Mouse (Mus musculus): ENCODE results near the gene Map1s. TPM values are rescaled to one million over a fixed set of nuclear protein-coding genes. Genes with fewer than 3 reads are reported as not detected.

Gene Map1s
- polyA plus RNA-seq, 1 experiment: 3.3 TPM

DNA sequence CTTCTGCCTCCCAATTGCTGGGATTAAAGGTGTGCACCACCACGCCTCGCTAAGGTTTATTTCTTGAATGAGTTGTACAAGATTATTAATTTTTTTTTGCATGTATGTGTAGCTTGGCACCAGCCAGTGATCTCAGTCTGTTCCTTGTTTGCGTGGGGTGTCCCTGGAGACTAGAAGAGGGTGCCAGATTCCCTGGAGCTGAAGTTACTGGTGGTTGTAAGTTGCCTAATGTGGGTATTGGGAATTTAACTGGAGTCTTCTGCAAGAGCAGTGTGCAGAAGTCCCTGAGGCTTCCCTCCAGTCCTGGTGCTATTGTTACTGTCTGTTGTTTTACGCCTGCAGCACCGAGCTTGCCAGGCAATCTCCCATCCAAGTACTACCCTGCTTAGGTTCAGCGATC, 31.5 kb downstream of the Map1s start:
- Histone ChIP-seq H3K4me1 (ENCODE audit: control insufficient read depth) (no peaks in the 10 kb centered on the region), H3K4me3 (replicated peaks) (no peak overlapping the region), H3K9me3 (ENCODE audit: control insufficient read depth, low read length) (no peaks in the 10 kb centered on the region), H3K36me3 (ENCODE audit: control insufficient read depth) (no peaks in the 10 kb centered on the region), H3K27me3 (ENCODE audit: control insufficient read depth) (peaks cover 12% of the 10 kb centered on the region)
- TF ChIP-seq GATA1 (IDR thresholded peaks at IDR 0.05; ENCODE audit: low read length): no peak
- no peak for TF ChIP-seq TAL1 (IDR thresholded peaks at IDR 0.05; ENCODE audit: low read length)

DNA sequence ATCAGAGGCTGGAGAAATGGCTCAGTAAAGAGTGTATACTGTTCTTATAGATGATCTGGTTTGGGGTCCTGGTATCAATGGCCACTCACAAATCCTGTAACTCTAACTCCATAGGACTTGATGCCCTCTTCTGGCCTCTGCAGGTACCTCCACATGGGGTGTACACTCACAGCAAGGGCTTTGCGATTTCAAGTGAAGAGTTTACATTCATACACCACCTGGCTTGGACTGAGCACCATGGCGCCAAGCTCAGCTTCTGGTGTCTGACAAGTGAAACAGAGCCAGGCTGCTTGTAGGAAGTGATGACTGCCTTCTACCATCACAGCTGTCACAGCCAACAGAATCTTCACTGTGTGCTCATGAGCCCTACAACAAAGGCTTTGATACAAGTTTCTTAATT, 35.7 kb downstream of the Map1s start:
- Histone ChIP-seq H3K27me3 (ENCODE audit: control insufficient read depth) (peaks cover 4% of the 10 kb centered on the region; the same call in 1 of the 2 replicates), H3K4me3 (replicated peaks) (no peak overlapping the region), H3K9me3 (ENCODE audit: control insufficient read depth, low read length) (no peaks in the 10 kb centered on the region), H3K4me1 (ENCODE audit: control insufficient read depth) (no peaks in the 10 kb centered on the region), H3K36me3 (ENCODE audit: control insufficient read depth) (no peaks in the 10 kb centered on the region)
- TF ChIP-seq GATA1 (IDR thresholded peaks at IDR 0.05; ENCODE audit: low read length) (no peak), TAL1 (IDR thresholded peaks at IDR 0.05; ENCODE audit: low read length) (no peak)

DNA sequence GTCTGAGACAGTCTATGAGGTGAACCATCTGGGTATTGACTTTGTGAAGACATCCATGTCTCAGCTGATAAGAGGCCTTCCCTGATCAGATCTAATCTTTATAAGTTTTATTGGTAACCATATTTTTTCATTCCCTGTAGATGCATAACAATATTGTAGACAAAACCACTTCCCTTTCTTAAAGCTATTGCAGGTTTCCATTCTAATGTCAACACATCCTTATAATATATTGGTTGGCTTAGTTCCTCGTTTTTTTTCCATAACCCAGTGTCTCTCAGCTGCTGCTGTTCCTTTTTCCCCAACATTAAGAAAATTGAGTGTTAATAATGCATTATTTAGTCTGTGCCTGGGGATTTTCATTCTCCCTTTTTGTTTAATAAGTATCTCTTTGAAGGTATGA, 37.5 kb downstream of the Map1s start:
- no peaks in the 10 kb centered on the region for H3K9me3 ChIP-seq (ENCODE audit: control insufficient read depth, low read length)

DNA sequence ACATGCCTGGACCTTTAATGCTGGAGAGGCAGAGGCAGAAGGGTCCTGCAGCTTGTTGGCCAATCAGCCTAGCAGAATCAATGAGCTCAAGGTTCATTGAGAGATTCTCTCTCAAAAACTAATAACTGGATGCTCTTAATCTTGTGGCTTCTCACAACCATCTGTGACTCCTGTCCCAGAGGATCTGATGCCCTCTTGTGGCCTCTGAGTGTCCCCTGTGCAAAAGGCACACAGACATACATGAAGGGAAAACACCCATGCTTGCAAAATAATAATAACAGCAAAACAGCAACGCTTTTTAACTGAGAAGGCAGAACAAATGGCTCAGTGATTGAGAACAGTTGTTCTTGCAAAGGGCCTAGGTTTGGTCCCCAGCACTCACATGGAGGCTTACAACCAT, 44.1 kb downstream of the Map1s start:
- Histone ChIP-seq H3K36me3 (ENCODE audit: control insufficient read depth) (no peaks in the 10 kb centered on the region), H3K27me3 (ENCODE audit: control insufficient read depth) (no peaks in the 10 kb centered on the region), H3K4me1 (ENCODE audit: control insufficient read depth) (no peaks in the 10 kb centered on the region), H3K9me3 (ENCODE audit: control insufficient read depth, low read length) (no peaks in the 10 kb centered on the region), H3K4me3 (replicated peaks) (no peak overlapping the region)
- TF ChIP-seq TAL1 (IDR thresholded peaks at IDR 0.05; ENCODE audit: low read length): no peak
- TF ChIP-seq GATA1 (IDR thresholded peaks at IDR 0.05; ENCODE audit: low read length): no peak

More for the DNA sequence above, 37.5 kb downstream of the Map1s start:
- Histone ChIP-seq H3K4me3 (replicated peaks) (no peak overlapping the region), H3K4me1 (ENCODE audit: control insufficient read depth) (no peaks in the 10 kb centered on the region), H3K36me3 (ENCODE audit: control insufficient read depth) (no peaks in the 10 kb centered on the region), H3K27me3 (ENCODE audit: control insufficient read depth) (peaks cover 2% of the 10 kb centered on the region; the same call in 1 of the 2 replicates)
- TF ChIP-seq TAL1 (IDR thresholded peaks at IDR 0.05; ENCODE audit: low read length) (no peak), GATA1 (IDR thresholded peaks at IDR 0.05; ENCODE audit: low read length) (no peak)

DNA sequence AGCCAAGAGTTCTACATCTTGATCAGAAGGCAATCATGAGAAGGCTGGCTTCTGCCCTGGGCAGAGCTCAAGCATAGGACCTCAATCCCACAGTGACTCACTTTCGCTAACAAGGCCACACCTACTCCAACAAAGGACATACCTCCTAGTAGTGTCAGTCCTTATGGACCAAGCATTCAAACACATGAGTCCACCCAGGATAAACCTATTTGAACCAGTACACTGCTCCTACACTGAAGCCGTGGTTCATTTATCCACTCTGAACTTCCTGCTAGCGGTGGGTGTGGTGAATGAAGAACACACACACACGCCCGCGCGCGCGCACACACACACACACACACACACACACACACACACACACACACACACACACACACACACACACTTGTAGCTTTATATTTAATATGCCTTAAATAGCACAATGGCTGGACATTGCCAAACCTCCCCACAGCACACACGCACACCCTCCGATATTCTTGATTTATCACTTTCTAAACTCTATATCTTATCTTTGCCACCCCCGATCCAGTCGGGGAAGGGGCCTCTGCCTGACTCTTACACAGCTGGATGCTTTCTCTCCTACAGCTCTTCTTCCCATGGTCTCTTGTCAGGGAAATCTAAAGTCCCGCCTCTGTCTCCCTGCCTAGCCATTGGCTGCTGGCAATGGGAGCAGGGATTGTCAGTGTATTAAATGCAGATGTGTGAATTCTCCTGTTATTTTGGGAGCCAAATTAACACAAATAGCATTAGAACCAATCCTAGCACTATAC, 55.2 kb downstream of the Map1s start:
- Histone ChIP-seq H3K4me3 (replicated peaks) (no peak overlapping the region), H3K36me3 (ENCODE audit: control insufficient read depth) (no peaks in the 10 kb centered on the region), H3K9me3 (ENCODE audit: control insufficient read depth, low read length) (no peaks in the 10 kb centered on the region), H3K4me1 (ENCODE audit: control insufficient read depth) (no peaks in the 10 kb centered on the region), H3K27me3 (ENCODE audit: control insufficient read depth) (no peaks in the 10 kb centered on the region)
- TF ChIP-seq TAL1 (IDR thresholded peaks at IDR 0.05; ENCODE audit: low read length) (no peak), GATA1 (IDR thresholded peaks at IDR 0.05; ENCODE audit: low read length) (no peak)

- H3K27me3 ChIP-seq (ENCODE audit: control insufficient read depth): no peaks in the 10 kb centered on the region
- TF ChIP-seq GATA1 (IDR thresholded peaks at IDR 0.05; ENCODE audit: low read length): no peak
- TF ChIP-seq TAL1 (IDR thresholded peaks at IDR 0.05; ENCODE audit: low read length): no peak
- no peak overlapping the region for H3K4me3 ChIP-seq (replicated peaks)
- H3K36me3 ChIP-seq (ENCODE audit: control insufficient read depth): no peaks in the 10 kb centered on the region
- H3K9me3 ChIP-seq (ENCODE audit: control insufficient read depth, low read length): no peaks in the 10 kb centered on the region
- no peaks in the 10 kb centered on the region for H3K4me1 ChIP-seq (ENCODE audit: control insufficient read depth)
Measured at GRCm38 (mm10) chr8:70964159-70964558, 58.4 kb downstream of the Map1s start.

- TF ChIP-seq GATA1 (IDR thresholded peaks at IDR 0.05; ENCODE audit: low read length): no peak
- no peak for TF ChIP-seq TAL1 (IDR thresholded peaks at IDR 0.05; ENCODE audit: low read length)
- H3K27me3 ChIP-seq (ENCODE audit: control insufficient read depth): no peaks in the 10 kb centered on the region
- H3K9me3 ChIP-seq (ENCODE audit: control insufficient read depth, low read length): no peaks in the 10 kb centered on the region
- H3K36me3 ChIP-seq (ENCODE audit: control insufficient read depth): no peaks in the 10 kb centered on the region
- H3K4me1 ChIP-seq (ENCODE audit: control insufficient read depth): no peaks in the 10 kb centered on the region
- no peak overlapping the region for H3K4me3 ChIP-seq (replicated peaks)
Measured at GRCm38 (mm10) chr8:70964861-70965260, 59.1 kb downstream of the Map1s start.

Other genes starting within 250 kb of the Map1s start
- gene Pgpep1, start 245.5 kb upstream of the Map1s start, polyA plus RNA-seq (2012): 0.29 and 0.32 TPM in 2 replicates
- gene Lsm4, start 232.7 kb upstream of the Map1s start, polyA plus RNA-seq (2012): 70.4 and 88.0 TPM in 2 replicates
- 816 and 971 TPM in 2 replicates for gene Jund, start 207.0 kb upstream of the Map1s start, polyA plus RNA-seq (2012)
- 0.02 TPM in 1 of 2 replicates, not detected in the other for gene Iqcn, start 202.5 kb upstream of the Map1s start, polyA plus RNA-seq (2012)
- gene Gm3336, start 187.4 kb upstream of the Map1s start, polyA plus RNA-seq (2012): not detected in 2 replicates
- 0.02 TPM in 1 of 2 replicates, not detected in the other for gene Pde4c, start 182.2 kb upstream of the Map1s start, polyA plus RNA-seq (2012)
- 0.30 and 0.59 TPM in 2 replicates for gene Rab3a, start 151.3 kb upstream of the Map1s start, polyA plus RNA-seq (2012)
- 11.4 and 15.6 TPM in 2 replicates for gene Mpv17l2, start 145.0 kb upstream of the Map1s start, polyA plus RNA-seq (2012)
- 3.8 and 4.9 TPM in 2 replicates for gene Pik3r2, start 129.2 kb upstream of the Map1s start, polyA plus RNA-seq (2012)
- 3.7 and 4.8 TPM in 2 replicates for gene Mast3, start 100.9 kb upstream of the Map1s start, polyA plus RNA-seq (2012)
- 0.03 TPM in 1 of 2 replicates, not detected in the other for gene Il12rb1, start 97.5 kb upstream of the Map1s start, polyA plus RNA-seq (2012)
- gene Arrdc2, start 66.2 kb upstream of the Map1s start, polyA plus RNA-seq (2012): 28.7 and 50.4 TPM in 2 replicates
- gene Kcnn1, start 42.7 kb upstream of the Map1s start, polyA plus RNA-seq (2012): 0.16 and 0.21 TPM in 2 replicates
- 37.3 and 38.8 TPM in 2 replicates for gene Ccdc124, start 32.0 kb upstream of the Map1s start, polyA plus RNA-seq (2012)
- gene Slc5a5, start 13.2 kb upstream of the Map1s start, polyA plus RNA-seq (2012): 0.03 and 0.06 TPM in 2 replicates
- 441 and 685 TPM in 2 replicates for gene Rpl18a, start 8.5 kb upstream of the Map1s start, polyA plus RNA-seq (2012)